Mouse (Mus musculus): ENCODE results near the gene Zbtb9.

- TF ChIP-seq CTCF (IDR thresholded peaks at IDR 0.05; ENCODE audit: low read depth) (no peak), EP300 (IDR thresholded peaks at IDR 0.05; ENCODE audit: low read depth) (no peak)
Observed at GRCm38 (mm10) chr17:26999996-27000395, 27.0 kb downstream of the Zbtb9 start.

Data from liver, embryonic 14.5 days (tissue).